Mouse (Mus musculus) midbrain, embryonic 14.5 days (tissue): ENCODE data around the gene Apoc4. TPM values are rescaled to one million over a fixed set of nuclear protein-coding genes. Genes with fewer than 3 reads are reported as not detected.

ENCODE experiments used
- polyA plus RNA-seq: library from polyadenylated mRNA; unstranded; fragments of >200 nt; fragmentation: Nextera tagmentation; extraction: Ambion mirVana; gene quantifications from 2 replicates; pipeline ENCODE4 v1.2.1, GENCODE M21; 2014

Apoc4 gene
- polyA plus RNA-seq, 1 experiment from 2014 or later: not detected

Other genes starting within 250 kb of the Apoc4 start
- 18.8 and 20.3 TPM in 2 replicates for gene Mark4, start 222.7 kb downstream of the Apoc4 start, polyA plus RNA-seq
- 0.12 and 0.29 TPM in 2 replicates for gene Exoc3l2, start 218.1 kb downstream of the Apoc4 start, polyA plus RNA-seq
- 2.5 and 6.1 TPM in 2 replicates for gene Bloc1s3, start 173.1 kb downstream of the Apoc4 start, polyA plus RNA-seq
- 30.1 and 36.6 TPM in 2 replicates for gene Trappc6a, start 173.1 kb downstream of the Apoc4 start, polyA plus RNA-seq
- gene Nkpd1, start 163.6 kb downstream of the Apoc4 start, polyA plus RNA-seq: 0.51 and 0.74 TPM in 2 replicates
- 9.5 and 31.7 TPM in 2 replicates for gene Ppp1r37, start 118.4 kb downstream of the Apoc4 start, polyA plus RNA-seq
- gene Zfp296, start 104.2 kb downstream of the Apoc4 start, polyA plus RNA-seq: 0.22 and 0.32 TPM in 2 replicates
- 140 and 154 TPM in 2 replicates for gene Gemin7, start 103.9 kb downstream of the Apoc4 start, polyA plus RNA-seq
- 44.7 and 50.4 TPM in 2 replicates for gene Clasrp, start 77.0 kb downstream of the Apoc4 start, polyA plus RNA-seq
- gene Relb, start 52.0 kb downstream of the Apoc4 start, polyA plus RNA-seq: 4.5 and 5.2 TPM in 2 replicates
- gene Clptm1, start 16.4 kb downstream of the Apoc4 start, polyA plus RNA-seq: 132 and 134 TPM in 2 replicates
- 0.37 TPM in 1 of 2 replicates, not detected in the other for gene Apoc2, start 3.5 kb downstream of the Apoc4 start, polyA plus RNA-seq
- not detected in 2 replicates for gene Gm44805, start 56 bp downstream of the Apoc4 start, polyA plus RNA-seq
- 1.7 and 2.0 TPM in 2 replicates for gene Apoc1, start 11.2 kb upstream of the Apoc4 start, polyA plus RNA-seq
- 163 and 265 TPM in 2 replicates for gene Apoe, start 17.7 kb upstream of the Apoc4 start, polyA plus RNA-seq
- gene Tomm40, start 34.0 kb upstream of the Apoc4 start, polyA plus RNA-seq: 120 and 121 TPM in 2 replicates
- gene Nectin2, start 69.0 kb upstream of the Apoc4 start, polyA plus RNA-seq: 41.1 and 46.1 TPM in 2 replicates
- gene Bcam, start 89.5 kb upstream of the Apoc4 start, polyA plus RNA-seq: 4.5 and 7.8 TPM in 2 replicates
- not detected in 2 replicates for gene Cblc, start 115.3 kb upstream of the Apoc4 start, polyA plus RNA-seq
- gene Bcl3, start 141.3 kb upstream of the Apoc4 start, polyA plus RNA-seq: 0.77 and 1.2 TPM in 2 replicates
- 9.9 and 13.6 TPM in 2 replicates for gene Gm19345, start 170.5 kb upstream of the Apoc4 start, polyA plus RNA-seq
- 0.90 TPM in 1 of 2 replicates, not detected in the other for gene Ceacam16, start 179.8 kb upstream of the Apoc4 start, polyA plus RNA-seq
- gene Ceacam19, start 206.5 kb upstream of the Apoc4 start, polyA plus RNA-seq: not detected in 2 replicates
- gene Pvr, start 239.7 kb upstream of the Apoc4 start, polyA plus RNA-seq: 4.9 and 8.2 TPM in 2 replicates